Mouse (Mus musculus) A20 (cell line): ENCODE measurements at regions not wholly inside any gene's neighbourhood (a gene's known extent, or its start where the extent isn't known, plus 50 kb on each side); places are given as distances from the start of the nearest gene placed in this dataset.

Experiments used
- DNase-seq: peaks from one replicate; pipeline ENCODE4 v3.0.0-alpha.2; 2011; ENCODE audit warnings: low read depth, low spot score

- no peak for DNase-seq
Observed at GRCm38 (mm10) chr12:55926974-55927321, 90.8 kb downstream of the Brms1l start.

GRCm38 (mm10) chr12:55926276-55926973 is 90.3 kb downstream of the Brms1l start:
- DNase-seq, result no peak
